Comparison of ENCODE assay signal across 8 mouse cellular contexts in genomic region chr4:100776043-100776870, GRCm38 (mm10). TPM values are rescaled to one million over a fixed set of nuclear protein-coding genes. Genes with fewer than 3 reads are reported as not detected.
DNase-seq lines count a peak whose midpoint lies in the region; ATAC-seq and TF ChIP-seq lines count a peak whose summit lies in the region.

Gene Cachd1, plus strand, starts transcription at chr4:100776675.

- TF ChIP-seq CTCF in heart, adult 2 months (IDR thresholded peaks at IDR 0.05) = peak; percentile 54
- peak; percentile 33; the same call in 1 of the 2 replicates for TF ChIP-seq CTCF in kidney, adult 2 months (conservative IDR thresholded peaks at IDR 0.05; ENCODE audit: insufficient read depth, insufficient read length, low read depth, low read length)
- peak; percentile 46 for TF ChIP-seq CTCF in midbrain, postnatal 0 days (IDR thresholded peaks at IDR 0.05)

- H3K9ac ChIP-seq in embryonic facial prominence, embryonic 15.5 days = peak within 1 kb of the TSS; percentile 93
- peak within 1 kb of the TSS; percentile 85 for H3K9ac ChIP-seq in heart, adult 2 months (ENCODE audit: low read depth, low read length)
- peak within 1 kb of the TSS; percentile 93 for H3K9ac ChIP-seq in limb, embryonic 15.5 days
- H3K9ac ChIP-seq in midbrain, postnatal 0 days (replicated peaks; ENCODE audit: low read length, poor library complexity, severe bottlenecking) = peak within 1 kb of the TSS; percentile 80

- H3K4me1 ChIP-seq in embryonic facial prominence, embryonic 15.5 days = peaks cover 27% of the 10 kb centered on the region
- peaks cover 2% of the 10 kb centered on the region; the same call in 1 of the 2 replicates for H3K4me1 ChIP-seq in heart, adult 2 months (ENCODE audit: control insufficient read depth, insufficient read depth, low read length)
- H3K4me1 ChIP-seq in kidney, adult 2 months (ENCODE audit: control insufficient read depth, insufficient read depth, low read length) = peaks cover 3% of the 10 kb centered on the region; the same call in 1 of the 2 replicates
- peaks cover 37% of the 10 kb centered on the region for H3K4me1 ChIP-seq in limb, embryonic 15.5 days
- peaks cover 9% of the 10 kb centered on the region; the same call in 1 of the 2 replicates for H3K4me1 ChIP-seq in midbrain, postnatal 0 days (ENCODE audit: insufficient read depth, low read length)

- H3K4me2 ChIP-seq in embryonic facial prominence, embryonic 15.5 days (replicated peaks) = peak within 1 kb of the TSS; percentile 84
- H3K4me2 ChIP-seq in limb, embryonic 15.5 days = peak within 1 kb of the TSS; percentile 79
- H3K4me2 ChIP-seq in midbrain, postnatal 0 days (ENCODE audit: low read depth, low read length, poor library complexity, severe bottlenecking) = peak within 1 kb of the TSS; percentile 85

- H3K79me2 ChIP-seq in heart, adult 2 months (replicated peaks; ENCODE audit: control insufficient read depth, insufficient read depth, low read length) = no peaks in the 10 kb centered on the region

- H3K36me3 ChIP-seq in embryonic facial prominence, embryonic 15.5 days = no peaks in the 10 kb centered on the region
- no peaks in the 10 kb centered on the region for H3K36me3 ChIP-seq in heart, adult 2 months (ENCODE audit: control insufficient read depth, insufficient read depth, low read length)
- H3K36me3 ChIP-seq in kidney, adult 2 months (ENCODE audit: control insufficient read depth, insufficient read depth, low read length) = no peaks in the 10 kb centered on the region
- H3K36me3 ChIP-seq in limb, embryonic 15.5 days = no peaks in the 10 kb centered on the region
- no peaks in the 10 kb centered on the region for H3K36me3 ChIP-seq in midbrain, postnatal 0 days (ENCODE audit: insufficient read depth, low read length)

- no peak for TF ChIP-seq EP300 in heart, adult 2 months (IDR thresholded peaks at IDR 0.05; ENCODE audit: insufficient read depth, low read depth, low read length)

- intact Hi-C loops in heart, adult 2 months (cut with DNase I) = loop anchor here (5.0 to 10.0 kb wide), 2 partner anchors 109 to 211 kb away; no protein-coding TSS in a partner anchor

- H3K27me3 ChIP-seq in embryonic facial prominence, embryonic 15.5 days = no peaks in the 10 kb centered on the region
- no peaks in the 10 kb centered on the region; the same call in 1 of the 2 replicates for H3K27me3 ChIP-seq in heart, adult 2 months (ENCODE audit: control insufficient read depth, insufficient read depth, low read length)
- H3K27me3 ChIP-seq in kidney, adult 2 months (replicated peaks; ENCODE audit: control insufficient read depth, insufficient read depth, low read length) = no peaks in the 10 kb centered on the region
- no peaks in the 10 kb centered on the region for H3K27me3 ChIP-seq in limb, embryonic 15.5 days
- no peaks in the 10 kb centered on the region for H3K27me3 ChIP-seq in midbrain, postnatal 0 days (ENCODE audit: insufficient read depth, low read length)

- peak; percentile 83 for TF ChIP-seq POLR2A in heart, adult 2 months (IDR thresholded peaks at IDR 0.05; ENCODE audit: insufficient read depth, low read depth, low read length)
- TF ChIP-seq POLR2A in kidney, adult 2 months (IDR thresholded peaks at IDR 0.05; ENCODE audit: low read depth, low read length) = peak; percentile 65

- peak; percentile 77 for DNase-seq in retina, embryonic 14.5 days (ENCODE audit: low spot score)
- DNase-seq in retina, postnatal 1 day = no peak
- DNase-seq in heart, adult 2 months = peak; percentile 80 to 84
- peak; percentile 91 for DNase-seq in kidney, adult 2 months
- DNase-seq in midbrain, postnatal 0 days (ENCODE audit: low spot score) = peak; percentile 82

- H3K27ac ChIP-seq in embryonic facial prominence, embryonic 15.5 days (replicated peaks) = peak within 1 kb of the TSS; percentile 95
- peak within 1 kb of the TSS; percentile 48 for H3K27ac ChIP-seq in heart, adult 2 months
- H3K27ac ChIP-seq in kidney, adult 2 months (ENCODE audit: insufficient read depth, low read depth, low read length) = peak within 1 kb of the TSS; percentile 71
- H3K27ac ChIP-seq in limb, embryonic 15.5 days = peak within 1 kb of the TSS; percentile 96
- H3K27ac ChIP-seq in midbrain, postnatal 0 days (ENCODE audit: low read depth, low read length) = peak within 1 kb of the TSS; percentile 73

- peak; percentile 83 for ATAC-seq in embryonic facial prominence, embryonic 15.5 days (ENCODE audit: insufficient number of reproducible peaks, low FRiP score, low TSS enrichment, low read depth)
- ATAC-seq in limb, embryonic 15.5 days (ENCODE audit: insufficient number of reproducible peaks, low FRiP score, low TSS enrichment, low read depth) = peak; percentile 85
- ATAC-seq in midbrain, postnatal 0 days (ENCODE audit: low FRiP score) = peak; percentile 69
- ATAC-seq in monocyte, adult 5-6 weeks (replicated peaks; ENCODE audit: insufficient number of reproducible peaks, low FRiP score, low TSS enrichment, poor library complexity, severe bottlenecking) = no peak

- no peaks in the 10 kb centered on the region for H3K9me3 ChIP-seq in embryonic facial prominence, embryonic 15.5 days (replicated peaks)
- H3K9me3 ChIP-seq in limb, embryonic 15.5 days = no peaks in the 10 kb centered on the region
- H3K9me3 ChIP-seq in midbrain, postnatal 0 days (ENCODE audit: low read length) = no peaks in the 10 kb centered on the region

- peak within 1 kb of the TSS; percentile 97 for H3K4me3 ChIP-seq in embryonic facial prominence, embryonic 15.5 days (replicated peaks)
- H3K4me3 ChIP-seq in heart, adult 2 months = peak within 1 kb of the TSS; percentile 75
- peak within 1 kb of the TSS; percentile 98 for H3K4me3 ChIP-seq in kidney, adult 2 months (ENCODE audit: insufficient read depth, low read depth, low read length)
- peak within 1 kb of the TSS; percentile 96 for H3K4me3 ChIP-seq in limb, embryonic 15.5 days
- H3K4me3 ChIP-seq in midbrain, postnatal 0 days (ENCODE audit: low read depth, low read length) = peak within 1 kb of the TSS; percentile 74

- under 1% methylated on average over 50 of the region's 50 CpGs for WGBS in embryonic facial prominence, embryonic 15.5 days
- WGBS in heart, adult 2 months = 2% methylated on average over 49 of the region's 50 CpGs
- under 1% methylated on average over 50 of the region's 50 CpGs for WGBS in kidney, adult 2 months
- 1% methylated on average over 48 of the region's 50 CpGs for WGBS in limb, embryonic 15.5 days
- WGBS in midbrain, postnatal 0 days = under 1% methylated on average over 44 of the region's 50 CpGs

RNA-seq across cellular contexts. Expression of gene Cachd1, which starts in this region (rescaled TPM):
- 34.2 and 37.3 TPM in 2 replicates for polyA plus RNA-seq in embryonic facial prominence, embryonic 15.5 days (2015; fragmentation: Nextera tagmentation; extraction: Ambion mirVana)
- total RNA-seq in heart, adult 2 months (2021) = 1 to 10 TPM; 2.0 to 3.5 TPM
- 5.1 and 6.1 TPM in 2 replicates for polyA plus RNA-seq in heart, adult 2 months (2012; rRNA removed)
- 61.0 and 69.3 TPM in 2 replicates for polyA plus RNA-seq in kidney, adult 2 months (2012; rRNA removed)
- 23.5 and 31.7 TPM in 2 replicates for polyA plus RNA-seq in limb, embryonic 15.5 days (2015; fragmentation: Nextera tagmentation; extraction: Ambion mirVana)
- total RNA-seq in midbrain, postnatal 0 days (2014; rRNA removed) = 52.2 and 59.8 TPM in 2 replicates
- polyA plus RNA-seq in midbrain, postnatal 0 days (2015; fragmentation: Nextera tagmentation; extraction: Ambion mirVana) = 25.1 and 26.5 TPM in 2 replicates
- 0.19 TPM in 1 of 3 replicates, not detected in the others for total RNA-seq in monocyte, adult 5-6 weeks (2017)

Comparison
In these comparisons a context has a peak if more than half of its experiments do, and no peak if none do; other contexts are left out.
1. RNA of gene Cachd1 (total RNA-seq): 52.2 to 59.8 TPM in midbrain, postnatal 0 days; 2.0 to 3.5 TPM in heart, adult 2 months and 0.19 TPM in monocyte, adult 5-6 weeks; every median in the first group is over 10 times any median in the second.
2. Peak in every context shown above with its lines, with median percentiles within 50 percentile points of each other: H3K27ac ChIP-seq, H3K4me2 ChIP-seq, H3K4me3 ChIP-seq, H3K9ac ChIP-seq and CTCF ChIP-seq.